Mouse (Mus musculus) 3T3-L1 (cell line): Measurements from ENCODE around the gene Kcnj6.

ENCODE experiments used
- DNase-seq: peaks from one replicate; pipeline ENCODE4 v3.0.0-alpha.2; 2015; ENCODE audit warnings: low read depth, low spot score

The Kcnj6 gene

DNA sequence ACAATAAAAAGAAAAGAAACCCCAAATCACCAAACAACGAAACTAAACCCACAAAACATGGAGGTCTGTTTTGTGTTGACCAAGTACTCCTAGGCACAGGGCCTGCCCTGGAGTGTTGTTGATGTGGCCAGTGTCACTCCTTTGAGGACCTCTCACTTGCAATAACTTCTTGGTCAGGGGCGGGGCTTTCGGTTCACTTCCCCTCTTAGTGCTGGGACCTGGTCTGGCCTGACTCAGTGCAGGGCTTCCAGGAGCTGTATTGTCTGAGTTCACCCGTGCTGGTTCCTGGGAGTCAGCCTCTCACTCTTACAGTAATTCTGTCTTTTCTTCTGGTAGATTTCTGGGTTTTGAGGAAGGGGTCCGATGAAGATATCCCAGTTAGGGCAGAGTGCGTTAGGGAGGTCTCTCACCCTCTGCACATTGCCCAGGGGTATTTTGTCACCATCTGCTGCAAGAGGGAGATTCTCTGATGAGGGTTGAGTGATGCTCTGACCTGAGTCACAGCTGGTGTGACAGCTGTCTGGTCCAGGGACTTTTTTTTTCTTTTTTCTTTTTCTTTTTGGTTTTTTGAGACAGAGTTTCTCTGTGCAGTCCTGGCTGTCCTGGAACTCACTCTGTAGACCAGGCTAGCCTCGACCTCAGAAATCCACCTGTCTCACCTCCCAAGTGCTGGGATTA is 276.9 kb downstream of the Kcnj6 start:
- no peak for DNase-seq

DNA sequence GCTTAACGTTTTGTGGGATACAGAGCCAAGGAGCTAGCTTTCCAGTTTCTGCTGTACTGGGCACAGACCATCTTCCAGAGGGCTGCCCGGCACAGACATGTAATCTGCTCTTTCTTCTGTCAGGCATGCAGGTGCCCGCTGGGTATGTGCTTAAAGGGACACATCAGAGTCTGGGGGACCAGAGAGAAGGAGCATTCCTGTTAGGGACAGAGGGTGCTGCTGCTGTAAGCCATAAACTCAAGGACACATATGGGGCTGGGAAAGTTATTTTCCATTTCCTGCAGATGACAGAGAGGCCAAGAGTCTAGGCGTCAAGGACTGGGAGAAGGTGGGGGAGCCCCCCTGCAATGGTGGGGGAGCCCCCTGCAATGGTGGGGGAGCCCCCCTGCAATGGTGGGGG is 278.0 kb downstream of the Kcnj6 start:
- DNase-seq: no peak

DNA sequence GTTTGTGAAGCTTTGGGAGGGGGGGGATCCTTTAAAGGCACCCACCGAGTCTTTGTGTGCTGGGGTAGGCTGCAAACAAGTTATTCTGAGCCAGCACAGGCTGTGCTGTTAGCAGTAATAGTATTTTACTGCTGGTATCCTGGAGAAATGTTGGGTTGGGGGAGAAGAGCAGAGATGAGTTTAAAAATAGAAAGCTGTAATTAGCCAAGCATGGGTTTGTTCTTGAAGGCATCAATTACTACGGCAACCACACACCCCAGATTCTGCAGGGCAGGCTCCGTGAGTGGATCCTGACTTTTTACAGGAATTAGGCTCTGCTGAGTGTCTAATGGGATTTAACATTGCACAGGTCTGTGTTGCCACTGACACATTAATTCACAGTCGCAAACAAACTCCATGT is 278.6 kb downstream of the Kcnj6 start:
- DNase-seq: no peak

DNA sequence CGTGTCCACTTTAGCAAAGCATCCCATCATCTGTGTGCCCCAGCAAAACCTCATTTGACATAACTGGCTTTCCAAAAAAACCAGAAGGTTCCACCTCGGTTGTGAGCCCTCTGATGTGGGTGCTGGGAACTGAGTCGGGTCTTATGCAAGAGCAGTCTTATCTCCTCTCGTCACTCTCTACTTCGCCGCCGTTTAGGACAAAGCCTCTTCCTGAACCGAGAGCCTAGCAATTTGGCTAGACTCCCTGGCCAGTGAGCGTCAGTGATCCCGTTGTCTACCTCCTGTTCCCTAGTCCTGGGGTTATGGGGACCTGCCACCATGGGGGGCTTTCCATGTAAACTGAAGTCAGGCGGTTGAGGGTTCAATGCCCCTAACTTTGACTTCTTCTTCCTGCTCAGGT is 280.4 kb downstream of the Kcnj6 start:
- DNase-seq: no peak

DNA sequence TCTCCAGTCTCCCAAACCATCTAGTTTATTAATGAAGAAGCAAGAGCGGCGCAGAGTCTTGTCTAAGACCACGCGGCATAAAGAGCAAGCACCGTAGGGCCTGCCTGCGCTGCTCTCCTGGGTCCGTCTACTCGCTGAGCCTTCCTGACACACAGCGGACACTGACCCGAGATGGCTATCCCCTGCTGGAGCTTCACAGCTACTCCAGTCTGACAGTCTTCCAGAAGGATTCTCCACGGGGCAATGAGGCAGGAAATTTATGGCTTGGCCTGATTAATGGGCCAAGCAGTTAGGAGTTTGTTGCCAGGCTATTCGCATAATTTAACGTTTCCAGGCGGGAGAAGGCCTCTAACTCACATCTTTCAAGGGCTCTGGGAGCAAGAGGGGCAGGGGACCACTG is 283.0 kb downstream of the Kcnj6 start:
- no peak for DNase-seq

DNA sequence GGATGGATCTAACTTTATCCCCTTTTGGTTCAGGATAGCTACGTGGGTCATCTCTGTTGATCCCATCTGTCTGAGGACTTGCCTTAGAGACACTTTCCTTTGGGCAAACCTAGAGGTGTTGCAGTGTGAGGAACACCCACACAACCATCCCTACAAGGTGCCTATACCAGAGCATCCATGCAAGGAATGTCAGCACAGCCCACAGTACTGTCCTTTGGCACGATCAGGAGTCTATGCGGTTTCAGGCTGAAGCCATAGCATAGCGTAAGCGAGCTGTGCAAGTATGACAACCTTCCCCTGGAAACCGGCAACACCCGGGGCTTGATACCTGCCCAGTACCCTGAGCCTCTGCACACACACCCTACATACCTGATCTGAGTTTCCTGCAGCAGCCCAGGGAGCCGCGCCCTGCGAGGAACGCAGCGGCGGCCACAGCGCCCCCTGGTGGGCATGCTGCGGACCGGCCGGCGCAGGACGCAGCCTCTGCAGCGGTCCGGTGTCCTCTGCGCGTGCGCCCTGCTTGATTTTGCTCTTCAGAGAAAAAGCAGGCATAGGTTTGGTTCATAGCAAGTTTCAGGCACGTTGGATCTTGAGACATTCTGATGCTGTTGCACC is 283.9 kb downstream of the Kcnj6 start:
- no peak for DNase-seq

DNA sequence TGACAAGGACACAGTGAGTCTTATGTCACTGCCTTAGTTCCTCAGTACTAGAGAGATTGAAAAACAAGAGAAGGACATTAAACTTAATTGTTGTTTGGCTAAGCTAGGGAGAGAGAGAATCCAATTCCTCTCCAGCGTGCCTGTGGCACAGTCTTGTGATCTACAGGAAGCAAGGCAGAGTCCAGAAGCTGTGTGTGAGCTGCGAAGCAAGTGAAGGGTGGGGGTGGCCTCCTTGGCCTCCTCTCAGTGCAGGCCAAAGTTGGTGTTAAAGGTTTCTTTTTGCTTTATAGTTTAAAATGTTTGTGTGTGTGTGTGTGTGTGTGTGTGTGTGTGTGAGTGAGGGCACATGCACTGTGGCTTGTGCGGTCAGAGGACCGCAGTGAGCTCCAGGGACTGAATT is 295.5 kb downstream of the Kcnj6 start:
- DNase-seq: no peak

DNA sequence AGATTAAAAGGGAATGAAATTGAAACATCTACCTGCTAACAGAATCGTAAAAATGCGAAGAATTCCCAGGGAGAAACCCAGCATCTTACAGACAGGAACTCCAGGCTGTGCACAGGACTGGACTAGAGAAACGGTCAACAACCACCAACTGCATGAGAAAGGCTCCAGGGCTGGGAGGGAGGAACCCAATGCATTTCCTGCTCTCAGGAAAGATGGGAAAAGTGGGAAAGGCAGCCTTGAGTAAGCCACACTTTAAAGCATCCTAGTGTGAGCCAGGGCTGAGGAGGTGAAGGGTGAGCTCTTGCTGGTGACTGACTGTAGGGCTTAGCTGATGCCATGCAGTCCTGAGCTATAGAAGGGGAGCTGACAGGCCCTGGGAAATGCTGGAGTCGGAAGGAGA is 296.4 kb downstream of the Kcnj6 start:
- DNase-seq: no peak
